ENCODE assay signal across 11 mouse cellular contexts in genomic region chr10:127180695-127181047, GRCm38 (mm10). TPM values are rescaled to one million over a fixed set of nuclear protein-coding genes. Genes with fewer than 3 reads are reported as not detected.
DNase-seq lines count a peak whose midpoint lies in the region; ATAC-seq and TF ChIP-seq lines count a peak whose summit lies in the region.
"Had no signal": no experiment of that assay in that cellular context is flagged by ENCODE, and none has a peak within 500 bp of the region (broad histone marks: within the 10 kb centered on the region; RNA-seq: fewer than 3 reads in every experiment).

No protein-coding gene starts in this region.

- 0 out of 2 replicates have a peak, but pooled peaks cover 5% of the 10 kb centered on the region for H3K36me3 ChIP-seq in heart, embryonic 11.5 days (ENCODE audit: control insufficient read depth, insufficient read depth, low read length)
- peaks cover 37% of the 10 kb centered on the region for H3K36me3 ChIP-seq in embryonic facial prominence, embryonic 13.5 days
- no peaks in the 10 kb centered on the region for H3K36me3 ChIP-seq in limb, embryonic 11.5 days (ENCODE audit: control insufficient read depth, insufficient read depth, low read length)

- DNase-seq in heart, postnatal 4 days: no peak
- no peak for DNase-seq in left cerebral cortex, adult 2 months (ENCODE audit: extremely low spot score in 1 of 2, low spot score in 2 of 2)
- no peak for DNase-seq in left cerebral cortex, adult 8-10 months (ENCODE audit: low spot score in 2 of 2)
- DNase-seq in limb, embryonic 11.5 days (ENCODE audit: low spot score): no peak
- no peak for DNase-seq in urinary bladder, adult 18-20 months (ENCODE audit: low spot score in 2 of 2)
- no peak for DNase-seq in thymus, postnatal 4 days
- DNase-seq: kidney, adult 9 months had no signal

- H3K9me3 ChIP-seq in heart, embryonic 11.5 days (replicated peaks; ENCODE audit: control insufficient read depth, low read length): no peaks in the 10 kb centered on the region
- no peaks in the 10 kb centered on the region for H3K9me3 ChIP-seq in embryonic facial prominence, embryonic 13.5 days
- no peaks in the 10 kb centered on the region for H3K9me3 ChIP-seq in limb, embryonic 11.5 days (ENCODE audit: control insufficient read depth, low read length)

- intact Hi-C loops in left cerebral cortex, adult 2 months (cut with DNase I): no loop called here

- peak overlapping the region; percentile 58 for H3K4me2 ChIP-seq in heart, embryonic 11.5 days
- H3K4me2 ChIP-seq in embryonic facial prominence, embryonic 13.5 days: peak overlapping the region; percentile 58
- H3K4me2 ChIP-seq in limb, embryonic 11.5 days (ENCODE audit: low read depth, severe bottlenecking): peak overlapping the region; percentile 44; the same call in 1 of the 2 replicates

- ATAC-seq in heart, embryonic 11.5 days (replicated peaks; ENCODE audit: insufficient number of reproducible peaks, low FRiP score, low TSS enrichment): no peak
- ATAC-seq in embryonic facial prominence, embryonic 13.5 days (ENCODE audit: insufficient number of reproducible peaks, insufficient read depth, low FRiP score, low TSS enrichment, low read depth): no peak
- ATAC-seq in limb, embryonic 11.5 days (ENCODE audit: insufficient number of reproducible peaks, low FRiP score, low TSS enrichment, low read depth): no peak
- ATAC-seq: activated CD4-positive, CD25-positive, alpha-beta regulatory T cell, adult 4 months had no signal

- H3K4me3 ChIP-seq in heart, embryonic 11.5 days (ENCODE audit: low read depth, low read length): peak overlapping the region; percentile 24
- H3K4me3 ChIP-seq in left cerebral cortex, adult 2 months: no peak overlapping the region
- peak overlapping the region; percentile 33 for H3K4me3 ChIP-seq in embryonic facial prominence, embryonic 13.5 days
- H3K4me3 ChIP-seq in limb, embryonic 11.5 days (ENCODE audit: low read depth, low read length): no peak overlapping the region

- peaks cover 64% of the 10 kb centered on the region for H3K27me3 ChIP-seq in heart, embryonic 11.5 days (ENCODE audit: control insufficient read depth, insufficient read depth, low read length)
- peaks cover 68% of the 10 kb centered on the region for H3K27me3 ChIP-seq in embryonic facial prominence, embryonic 13.5 days
- peaks cover 42% of the 10 kb centered on the region for H3K27me3 ChIP-seq in limb, embryonic 11.5 days (ENCODE audit: control insufficient read depth, insufficient read depth, low read length)

- no peak overlapping the region for H3K27ac ChIP-seq in heart, embryonic 11.5 days (ENCODE audit: low read depth, low read length)
- H3K27ac ChIP-seq in left cerebral cortex, adult 2 months: peak overlapping the region; percentile 65; the same call in 1 of the 2 replicates
- no peak overlapping the region for H3K27ac ChIP-seq in embryonic facial prominence, embryonic 13.5 days
- no peak overlapping the region for H3K27ac ChIP-seq in limb, embryonic 11.5 days (replicated peaks; ENCODE audit: low read depth, low read length)
- H3K27ac ChIP-seq: macrophage had no signal

- 6% methylated on average over 3 of the region's 3 CpGs for WGBS in heart, embryonic 11.5 days (ENCODE audit: insufficient replicate concordance)
- 20% methylated on average over 3 of the region's 3 CpGs for WGBS in embryonic facial prominence, embryonic 13.5 days
- 19% methylated on average over 3 of the region's 3 CpGs for WGBS in limb, embryonic 11.5 days

- TF ChIP-seq CTCF in left cerebral cortex, adult 2 months (IDR thresholded peaks at IDR 0.05): no peak

- H3K4me1 ChIP-seq in heart, embryonic 11.5 days (ENCODE audit: control insufficient read depth, insufficient read depth, low read length): peaks cover 25% of the 10 kb centered on the region
- H3K4me1 ChIP-seq in embryonic facial prominence, embryonic 13.5 days: peaks cover 51% of the 10 kb centered on the region
- H3K4me1 ChIP-seq in limb, embryonic 11.5 days (ENCODE audit: control insufficient read depth, insufficient read depth, low read length): peaks cover 22% of the 10 kb centered on the region

- no peak overlapping the region for H3K9ac ChIP-seq in heart, embryonic 11.5 days (ENCODE audit: low read depth, low read length)
- H3K9ac ChIP-seq in embryonic facial prominence, embryonic 13.5 days: no peak overlapping the region
- no peak overlapping the region for H3K9ac ChIP-seq in limb, embryonic 11.5 days (ENCODE audit: low read length)

RNA-seq across cellular contexts. Expression of gene Slc26a10, which starts 0.2 kb away (rescaled TPM):
- 8.4 and 11.8 TPM in 2 replicates for polyA plus RNA-seq in heart, embryonic 11.5 days (2014; fragmentation: Nextera tagmentation; extraction: Ambion mirVana)
- 10 to 100 TPM; 25.7 to 31.8 TPM for total RNA-seq in heart, postnatal 4 days (2021)
- total RNA-seq in left cerebral cortex, adult 2 months (2021): 1 to 10 TPM; 3.8 TPM
- total RNA-seq in left cerebral cortex, adult 8-10 months (2022): 1 to 10 TPM; 5.8 to 7.4 (median 6.9) TPM
- 1.3 and 2.0 TPM in 2 replicates for polyA plus RNA-seq in embryonic facial prominence, embryonic 13.5 days (2015; fragmentation: Nextera tagmentation; extraction: Ambion mirVana)
- 2.7 and 4.1 TPM in 2 replicates for polyA plus RNA-seq in limb, embryonic 11.5 days (2014; fragmentation: Nextera tagmentation; extraction: Ambion mirVana)

RNA-seq across cellular contexts. Expression of gene Arhgef25, which starts 9.2 kb away (rescaled TPM):
- polyA plus RNA-seq in heart, embryonic 11.5 days (2014; fragmentation: Nextera tagmentation; extraction: Ambion mirVana): 17.9 and 18.0 TPM in 2 replicates
- total RNA-seq in heart, postnatal 4 days (2021): 10 to 100 TPM; 19.9 to 21.0 TPM
- 100 to 1,000 TPM; 198 to 208 TPM for total RNA-seq in left cerebral cortex, adult 2 months (2021)
- total RNA-seq in left cerebral cortex, adult 8-10 months (2022): 100 to 1,000 TPM; 153 to 178 (median 174) TPM
- 117 and 130 TPM in 2 replicates for polyA plus RNA-seq in embryonic facial prominence, embryonic 13.5 days (2015; fragmentation: Nextera tagmentation; extraction: Ambion mirVana)
- 37.2 and 40.3 TPM in 2 replicates for polyA plus RNA-seq in limb, embryonic 11.5 days (2014; fragmentation: Nextera tagmentation; extraction: Ambion mirVana)
- polyA plus RNA-seq: activated CD4-positive, CD25-positive, alpha-beta regulatory T cell, adult 4 months; macrophage had no signal

RNA-seq across cellular contexts. Expression of gene Dtx3, which starts 14.9 kb away (rescaled TPM):
- polyA plus RNA-seq in heart, embryonic 11.5 days (2014; fragmentation: Nextera tagmentation; extraction: Ambion mirVana): 82.3 and 83.0 TPM in 2 replicates
- 10 to 100 TPM; 50.0 to 53.8 TPM for total RNA-seq in heart, postnatal 4 days (2021)
- total RNA-seq in left cerebral cortex, adult 2 months (2021): 100 to 1,000 TPM; 207 to 223 TPM
- total RNA-seq in left cerebral cortex, adult 8-10 months (2022): 100 to 1,000 TPM; 211 to 218 (median 216) TPM
- polyA plus RNA-seq in embryonic facial prominence, embryonic 13.5 days (2015; fragmentation: Nextera tagmentation; extraction: Ambion mirVana): 161 and 165 TPM in 2 replicates
- polyA plus RNA-seq in limb, embryonic 11.5 days (2014; fragmentation: Nextera tagmentation; extraction: Ambion mirVana): 138 TPM in 2 replicates

RNA-seq across cellular contexts. Expression of gene B4galnt1, which starts 15.6 kb away (rescaled TPM):
- 1.6 and 1.8 TPM in 2 replicates for polyA plus RNA-seq in heart, embryonic 11.5 days (2014; fragmentation: Nextera tagmentation; extraction: Ambion mirVana)
- 1 to 10 TPM; 2.2 to 2.7 TPM for total RNA-seq in heart, postnatal 4 days (2021)
- total RNA-seq in left cerebral cortex, adult 2 months (2021): 100 to 1,000 TPM; 122 to 125 TPM
- 100 to 1,000 TPM; 105 to 118 (median 112) TPM for total RNA-seq in left cerebral cortex, adult 8-10 months (2022)
- polyA plus RNA-seq in embryonic facial prominence, embryonic 13.5 days (2015; fragmentation: Nextera tagmentation; extraction: Ambion mirVana): 8.9 and 9.0 TPM in 2 replicates
- polyA plus RNA-seq in limb, embryonic 11.5 days (2014; fragmentation: Nextera tagmentation; extraction: Ambion mirVana): 3.4 TPM in 2 replicates

RNA-seq across cellular contexts. Expression of gene Pip4k2c, which starts 30.7 kb away (rescaled TPM):
- 20.8 and 21.5 TPM in 2 replicates for polyA plus RNA-seq in heart, embryonic 11.5 days (2014; fragmentation: Nextera tagmentation; extraction: Ambion mirVana)
- total RNA-seq in heart, postnatal 4 days (2021): 10 to 100 TPM; 25.7 to 26.6 TPM
- total RNA-seq in left cerebral cortex, adult 2 months (2021): 100 to 1,000 TPM; 113 to 115 TPM
- total RNA-seq in left cerebral cortex, adult 8-10 months (2022): 100 to 1,000 TPM; 104 to 112 (median 106) TPM
- 28.1 and 30.8 TPM in 2 replicates for polyA plus RNA-seq in embryonic facial prominence, embryonic 13.5 days (2015; fragmentation: Nextera tagmentation; extraction: Ambion mirVana)
- 17.8 and 20.3 TPM in 2 replicates for polyA plus RNA-seq in limb, embryonic 11.5 days (2014; fragmentation: Nextera tagmentation; extraction: Ambion mirVana)

Comparison
In these comparisons a context has a peak if more than half of its experiments do, and no peak if none do; other contexts are left out.
1. H3K4me3 ChIP-seq: peak in heart, embryonic 11.5 days (single experiment) and embryonic facial prominence, embryonic 13.5 days (single experiment); none in left cerebral cortex, adult 2 months (single experiment) and limb, embryonic 11.5 days (single experiment).
2. RNA of gene Arhgef25, which starts 9.2 kb away (total RNA-seq): 198 to 208 TPM in left cerebral cortex, adult 2 months and 153 to 178 TPM in left cerebral cortex, adult 8-10 months; 19.9 to 21.0 TPM in heart, postnatal 4 days; every median in the first group is over 4 times any median in the second.
3. Peak in every context shown above with its lines, with median percentiles within 50 percentile points of each other: H3K4me2 ChIP-seq.